Mouse (Mus musculus) skeletal muscle tissue, adult 2 months (tissue): ENCODE data around the gene Gzmd.

Experiments used
- DNase-seq: peaks from one replicate; pipeline ENCODE4 v3.0.0-alpha.2; 2012; ENCODE audit warnings: low read depth, low spot score

Gene Gzmd

GRCm38 (mm10) chr14:56085167-56085566 is 47.2 kb downstream of the Gzmd start, which contains the start of gene Mcpt8:
TSS of gene Mcpt8 (minus strand) at chr14:56085273.
- no peak for DNase-seq

DNA sequence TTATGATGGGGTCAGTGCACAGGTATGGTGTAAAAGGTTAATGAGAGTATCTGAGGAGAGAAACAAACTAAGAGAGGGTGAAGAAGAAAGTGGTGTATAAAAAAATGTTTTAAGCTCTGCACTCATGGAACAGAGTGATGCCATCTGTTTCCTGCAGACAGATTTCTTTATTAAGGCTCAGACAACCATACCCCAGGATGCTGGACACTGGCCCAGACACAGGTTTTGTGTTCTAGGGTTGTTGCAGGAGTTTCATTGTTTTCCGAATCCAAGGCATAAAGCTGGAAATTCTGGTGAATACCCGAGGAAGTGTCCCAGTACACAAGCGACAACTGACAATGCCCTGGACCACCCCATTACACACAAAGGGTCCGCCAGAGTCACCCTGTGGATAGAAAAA is 50.4 kb downstream of the Gzmd start:
- no peak for DNase-seq
